Mouse (Mus musculus): ENCODE measurements around the gene Map3k12. TPM values are rescaled to one million over a fixed set of nuclear protein-coding genes. Genes with fewer than 3 reads are reported as not detected.

Gene Map3k12
- polyA plus RNA-seq, 1 experiment, result 2.6 TPM

DNA sequence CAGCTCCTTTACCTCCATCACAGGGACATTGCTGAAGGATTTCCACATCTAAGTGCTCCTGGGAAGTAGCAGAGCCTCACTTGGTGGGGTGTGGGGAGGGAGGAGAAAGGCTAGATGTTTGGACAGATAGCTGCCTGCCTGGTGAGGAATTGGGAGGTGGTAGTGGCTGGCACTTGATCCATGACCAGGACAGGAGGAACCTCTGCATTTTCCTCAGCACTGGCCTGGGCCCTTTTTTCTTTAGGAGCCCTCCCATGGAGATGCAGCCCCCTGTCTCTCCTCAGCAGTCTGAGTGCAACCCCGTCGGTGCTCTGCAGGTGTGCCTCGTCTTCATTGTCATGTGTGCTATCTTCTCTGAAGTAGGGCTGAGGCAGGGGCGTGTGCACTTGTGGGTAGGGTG, 4.6 kb upstream of the Map3k12 start:
- WGBS, result 90% methylated on average over 4 of the region's 4 CpGs
- DNase-seq (ENCODE audit: low read depth, low spot score), result no peak

DNA sequence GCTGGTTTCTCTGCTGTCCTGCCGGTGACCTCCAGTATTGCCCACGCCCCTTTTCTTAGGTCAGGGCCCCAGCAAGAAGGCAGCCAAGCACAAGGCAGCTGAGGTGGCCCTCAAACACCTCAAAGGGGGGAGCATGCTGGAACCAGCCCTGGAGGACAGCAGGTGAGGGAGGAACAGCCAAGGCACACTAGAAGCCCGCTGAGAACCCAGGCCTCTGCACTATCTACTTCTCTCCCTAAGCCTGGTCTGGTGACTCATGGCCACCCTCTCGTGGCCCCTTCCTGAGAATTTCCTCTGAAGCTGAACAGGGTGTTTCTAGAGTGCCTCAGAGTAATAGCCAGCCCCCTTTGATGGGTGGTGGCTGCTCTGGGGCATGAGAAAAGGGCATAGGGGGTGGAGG, 3.6 kb upstream of the Map3k12 start:
- DNase-seq (ENCODE audit: low read depth, low spot score), result no peak
- WGBS, result 69% methylated on average over 4 of the region's 4 CpGs

DNA sequence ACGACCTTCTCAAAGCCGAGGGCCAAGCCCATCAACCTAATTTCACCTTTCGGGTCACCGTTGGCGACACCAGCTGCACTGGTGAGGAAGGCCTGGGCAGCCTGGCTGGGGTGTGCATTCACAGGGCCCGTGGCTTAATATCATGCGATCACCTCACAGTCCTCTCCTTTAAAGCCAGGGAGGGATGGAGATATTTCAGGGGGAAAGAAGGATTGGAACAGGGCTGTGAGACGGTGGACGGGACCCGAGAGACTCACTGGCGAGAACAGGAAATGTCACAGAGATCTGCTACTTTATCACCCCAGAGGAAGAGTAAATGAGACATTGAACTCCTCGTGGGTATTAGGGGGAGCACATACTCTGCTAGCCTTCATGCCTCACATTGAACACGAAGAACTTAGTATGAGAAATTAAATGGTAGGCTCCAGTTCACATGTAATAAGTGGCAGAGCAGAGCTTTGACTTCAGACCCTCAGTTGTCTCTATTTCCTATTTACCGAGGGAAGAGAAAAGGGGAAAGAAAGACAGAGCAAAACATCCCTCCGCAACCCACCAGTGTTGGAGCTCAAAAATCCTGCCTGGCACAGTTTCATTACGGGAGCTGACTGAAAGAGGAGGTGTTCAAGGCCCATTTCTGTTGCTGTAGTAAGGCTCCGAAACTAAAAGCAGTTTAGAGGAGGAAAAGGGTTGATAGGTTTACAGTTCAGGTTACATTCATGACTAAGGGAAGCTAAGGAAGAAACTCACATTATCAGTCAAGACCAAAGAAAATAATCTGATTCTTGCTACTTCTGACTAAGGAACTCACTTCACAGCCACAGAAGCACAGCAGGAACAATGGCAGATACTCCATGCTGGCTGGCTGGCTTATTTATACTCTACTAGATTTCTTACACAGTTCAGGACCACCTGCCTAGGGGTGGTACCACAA, 2.6 kb upstream of the Map3k12 start:
- DNase-seq (ENCODE audit: low read depth, low spot score), result no peak
- WGBS, result 27% methylated on average over 17 of the region's 17 CpGs

DNA sequence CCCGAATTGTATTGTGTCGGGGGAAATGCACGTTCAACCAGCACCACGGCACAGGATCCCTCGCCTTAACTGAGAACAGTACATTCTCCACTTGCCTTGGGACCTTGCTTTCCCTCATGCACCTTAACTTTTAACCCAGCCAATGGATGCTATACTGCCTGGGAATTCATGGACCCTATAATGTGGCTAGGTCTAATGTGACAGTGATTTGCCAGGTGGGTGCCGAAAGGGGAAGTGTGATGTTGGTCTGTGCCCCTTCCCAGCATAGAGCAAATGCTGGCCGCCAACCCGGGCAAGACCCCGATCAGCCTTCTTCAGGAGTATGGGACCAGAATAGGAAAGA, 2.0 kb upstream of the Map3k12 start:
- DNase-seq (ENCODE audit: low read depth, low spot score), result no peak
- 5% methylated on average over 9 of the region's 9 CpGs for WGBS

DNA sequence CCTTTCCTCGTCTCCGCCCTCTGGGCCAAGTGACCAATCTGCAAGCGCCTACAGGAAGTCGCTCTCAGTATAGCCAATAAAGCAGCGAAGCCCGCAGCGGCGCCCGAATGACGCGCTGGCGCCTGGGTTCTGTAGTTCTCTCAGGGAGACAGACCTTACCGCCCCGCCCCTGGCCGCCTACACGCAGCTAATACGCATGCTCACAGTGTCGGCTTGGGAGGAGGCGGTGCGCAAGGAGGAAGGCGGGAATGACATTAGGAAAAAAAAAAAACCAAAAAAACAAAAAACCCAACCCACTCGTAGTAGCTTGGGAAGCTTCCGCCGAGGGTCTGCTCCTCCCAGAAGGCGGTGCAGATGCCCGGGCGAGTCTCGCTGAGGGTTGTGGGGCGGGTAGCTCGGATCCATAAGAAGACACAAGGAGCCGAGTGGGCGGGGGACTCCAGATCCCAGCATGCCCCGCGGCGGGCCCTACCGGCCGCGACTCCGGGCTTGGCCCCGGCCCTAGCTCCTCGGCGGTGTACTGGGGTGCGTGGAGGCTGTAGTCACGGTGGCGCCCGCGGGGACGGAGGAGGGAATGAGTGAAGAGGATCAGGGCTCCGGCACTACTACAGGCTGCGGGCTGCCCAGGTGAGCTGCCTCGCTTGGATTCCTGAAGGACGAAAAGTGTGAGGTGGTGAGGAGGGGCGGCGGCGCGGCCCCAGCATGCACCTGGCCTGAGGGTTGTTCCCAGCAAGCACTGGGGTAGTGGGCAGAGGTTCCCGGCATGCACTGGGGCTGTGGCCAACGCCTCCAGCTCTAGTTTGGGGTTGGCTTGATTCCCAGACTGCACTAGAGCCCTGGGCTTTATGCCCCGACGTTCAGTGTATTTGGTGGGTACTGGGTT, 1.4 kb upstream of the Map3k12 start, which contains the start of gene Tarbp2:
Gene Tarbp2, plus strand, starts transcription at position 217 of the 883 bp plus-strand sequence.
- peak; percentile 94 for DNase-seq (ENCODE audit: low read depth, low spot score)
- under 1% methylated on average over 60 of the region's 60 CpGs for WGBS

DNA sequence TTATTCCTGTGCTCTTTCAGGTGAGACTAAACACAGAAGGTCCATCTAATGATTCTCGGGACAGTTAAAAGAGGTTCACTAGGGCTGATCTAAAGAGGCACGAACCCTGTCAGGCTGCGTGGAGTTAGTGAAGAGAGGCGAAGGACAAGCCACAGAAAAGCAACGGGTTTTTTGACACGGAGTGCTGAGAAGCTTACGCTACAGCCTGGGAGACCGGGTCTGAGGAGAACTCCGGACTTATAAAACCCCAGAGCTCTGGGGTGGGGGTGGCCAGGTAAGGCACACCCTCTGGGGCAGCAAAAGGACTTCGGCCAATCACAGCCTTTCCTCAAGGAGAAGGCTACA, 739 bp upstream of the Map3k12 start:
- under 1% methylated on average over 10 of the region's 10 CpGs for WGBS
- no peak for DNase-seq (ENCODE audit: low read depth, low spot score)

DNA sequence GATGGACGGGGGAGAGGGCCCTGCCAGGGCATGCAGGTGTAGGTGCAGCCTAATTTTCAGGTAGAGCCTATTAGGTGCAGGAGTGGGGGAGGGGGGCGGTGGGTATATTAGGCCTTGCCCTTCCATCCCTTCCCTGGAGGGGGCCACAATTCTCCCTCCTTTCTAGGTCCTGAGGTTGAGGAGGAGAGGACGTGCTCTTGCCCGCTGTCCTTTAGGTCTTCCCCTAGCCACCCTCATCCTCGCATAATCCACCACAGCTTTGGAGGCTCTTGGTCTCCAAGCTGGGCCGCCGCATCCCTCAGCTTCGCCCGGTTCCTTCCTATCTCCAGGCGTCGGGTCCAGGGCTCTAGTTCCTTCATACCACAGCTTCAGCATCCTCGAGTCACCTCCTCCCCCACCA, 571 bp downstream of the Map3k12 start:
- 9% methylated on average over 12 of the region's 12 CpGs for WGBS
- no peak for DNase-seq (ENCODE audit: low read depth, low spot score)

DNA sequence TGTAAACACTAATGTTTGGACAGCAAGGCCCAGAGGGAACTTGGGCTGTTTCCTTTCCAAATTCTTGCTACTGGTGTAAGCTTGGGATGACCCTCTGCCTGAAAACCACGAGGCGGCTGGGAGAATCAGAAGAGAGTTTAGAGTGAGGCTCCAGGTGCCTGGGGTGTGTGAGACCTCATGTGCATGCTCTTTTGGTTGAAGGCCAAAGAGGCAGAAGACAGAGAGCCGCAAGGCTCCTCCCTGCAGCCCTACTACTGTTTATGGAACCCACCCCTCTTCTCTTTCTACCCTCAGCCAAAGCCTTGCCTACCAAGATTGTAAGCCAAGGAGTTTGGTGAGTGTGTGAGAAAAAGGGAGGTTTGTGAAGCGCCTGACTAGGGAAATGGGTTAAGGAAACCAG, 1.1 kb downstream of the Map3k12 start:
- DNase-seq (ENCODE audit: low read depth, low spot score), result no peak
- 67% methylated on average over 4 of the region's 4 CpGs for WGBS

DNA sequence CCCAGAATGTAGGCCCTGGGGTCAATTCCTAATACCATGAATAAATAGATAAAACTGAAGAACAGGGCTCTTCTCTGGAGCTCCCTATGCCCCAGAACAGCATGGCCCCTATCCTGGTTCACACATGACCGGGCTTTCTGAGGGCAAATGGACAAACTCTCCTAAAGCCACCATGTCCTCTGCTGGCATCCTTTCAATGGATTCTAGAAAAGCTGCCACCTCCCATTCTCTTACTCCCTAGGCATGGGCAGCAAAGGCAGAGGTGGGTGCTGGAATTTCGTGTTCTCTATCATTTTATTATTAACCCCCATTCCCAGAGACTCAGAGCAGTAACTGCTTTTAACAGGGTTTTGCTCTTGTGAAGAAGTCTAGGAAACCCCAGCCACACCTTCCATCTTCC, 1.6 kb downstream of the Map3k12 start:
- 94% methylated on average over 2 of the region's 2 CpGs for WGBS
- DNase-seq (ENCODE audit: low read depth, low spot score), result no peak

DNA sequence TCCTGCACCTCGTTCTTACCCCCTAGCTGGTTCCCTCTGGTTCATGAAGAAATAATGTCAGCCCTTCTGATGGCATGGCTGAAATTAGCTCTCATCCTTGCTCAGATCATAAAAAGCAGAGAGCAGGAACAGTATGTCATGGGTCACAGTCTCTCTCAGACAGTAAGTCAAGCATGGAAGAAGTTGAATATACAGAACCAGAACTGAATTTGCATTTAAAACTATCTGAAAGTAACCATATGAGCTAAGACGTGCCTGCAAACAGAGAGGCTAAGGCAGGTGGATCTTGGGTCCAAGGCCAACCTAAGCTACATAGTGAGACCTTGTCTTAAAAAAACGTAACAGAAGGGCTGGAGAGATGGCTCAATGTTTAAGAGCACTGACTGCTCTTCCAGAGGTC, 3.9 kb downstream of the Map3k12 start:
- WGBS, result 78% methylated on average over 3 of the region's 3 CpGs

DNA sequence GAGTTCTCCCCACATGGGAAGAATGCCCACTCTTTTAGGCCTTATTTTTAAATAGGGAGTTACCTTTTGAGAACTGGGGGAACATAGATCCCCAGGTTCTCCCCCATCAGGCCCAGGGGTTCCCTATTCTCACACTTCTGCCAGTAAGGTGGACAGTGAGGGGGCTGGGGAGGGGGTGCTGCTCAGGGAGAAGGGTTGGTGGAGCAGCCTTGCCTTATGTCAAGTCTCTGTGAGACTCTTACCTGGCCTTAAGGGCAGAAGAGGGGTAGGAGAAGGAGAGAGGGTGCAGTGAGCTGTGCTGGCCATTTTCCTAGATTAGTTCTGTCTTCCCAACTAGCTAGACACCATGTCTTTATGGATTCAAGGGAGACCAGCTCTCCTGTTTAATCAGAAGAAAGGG, 4.4 kb downstream of the Map3k12 start:
- no peak for DNase-seq (ENCODE audit: low read depth, low spot score)

More for the DNA sequence above, 3.9 kb downstream of the Map3k12 start:
- no peak for DNase-seq (ENCODE audit: low read depth, low spot score)

DNA sequence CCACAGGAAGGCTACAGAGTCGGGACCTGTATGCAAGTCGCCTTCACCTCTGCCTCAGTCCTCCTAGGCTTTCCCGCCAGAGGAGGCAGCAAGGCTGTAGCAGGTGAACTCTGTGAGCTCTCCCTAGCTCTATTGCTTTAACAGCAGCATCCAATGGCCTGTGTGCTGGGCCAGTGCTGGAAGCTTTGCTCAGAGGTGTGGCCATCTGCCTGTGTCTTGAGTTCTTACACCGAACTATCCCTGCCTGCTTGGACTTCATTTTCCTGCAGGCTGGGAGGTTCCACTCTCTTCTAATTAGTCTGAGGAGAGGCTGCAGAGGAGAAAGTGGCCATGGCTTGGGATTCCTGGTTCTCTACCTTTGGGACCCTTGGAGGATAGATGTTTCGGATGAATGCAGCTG, 4.9 kb downstream of the Map3k12 start:
- 54% methylated on average over 5 of the region's 5 CpGs for WGBS
- no peak for DNase-seq (ENCODE audit: low read depth, low spot score)

DNA sequence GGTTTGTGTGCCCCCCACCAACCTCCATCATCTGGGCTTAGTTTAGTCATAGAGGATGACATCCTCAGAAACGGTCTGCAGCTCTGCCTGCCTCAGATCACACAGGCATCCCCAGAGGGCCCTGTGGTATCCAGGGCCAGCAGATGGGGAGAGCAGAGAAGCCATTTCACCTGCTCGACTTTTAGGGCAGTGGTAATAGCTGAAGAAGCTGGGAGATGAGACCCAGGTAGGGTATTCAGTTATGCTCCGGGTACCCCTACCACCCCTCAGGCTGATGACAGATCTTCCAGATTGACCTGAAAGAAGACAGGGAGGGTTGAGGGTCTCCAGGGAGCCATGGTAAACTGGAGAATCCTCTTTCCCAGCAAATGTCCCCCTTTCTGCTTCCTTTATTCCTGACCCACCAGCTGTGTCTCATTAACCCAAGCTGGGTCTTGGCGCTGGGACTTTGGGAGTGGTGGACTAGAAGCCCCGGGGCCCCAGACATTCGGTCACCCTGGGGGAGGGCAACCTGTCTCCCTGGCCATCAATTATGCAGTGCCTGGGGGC, 5.5 kb downstream of the Map3k12 start:
- no peak for DNase-seq (ENCODE audit: low read depth, low spot score)
- 30% methylated on average over 6 of the region's 6 CpGs for WGBS

DNA sequence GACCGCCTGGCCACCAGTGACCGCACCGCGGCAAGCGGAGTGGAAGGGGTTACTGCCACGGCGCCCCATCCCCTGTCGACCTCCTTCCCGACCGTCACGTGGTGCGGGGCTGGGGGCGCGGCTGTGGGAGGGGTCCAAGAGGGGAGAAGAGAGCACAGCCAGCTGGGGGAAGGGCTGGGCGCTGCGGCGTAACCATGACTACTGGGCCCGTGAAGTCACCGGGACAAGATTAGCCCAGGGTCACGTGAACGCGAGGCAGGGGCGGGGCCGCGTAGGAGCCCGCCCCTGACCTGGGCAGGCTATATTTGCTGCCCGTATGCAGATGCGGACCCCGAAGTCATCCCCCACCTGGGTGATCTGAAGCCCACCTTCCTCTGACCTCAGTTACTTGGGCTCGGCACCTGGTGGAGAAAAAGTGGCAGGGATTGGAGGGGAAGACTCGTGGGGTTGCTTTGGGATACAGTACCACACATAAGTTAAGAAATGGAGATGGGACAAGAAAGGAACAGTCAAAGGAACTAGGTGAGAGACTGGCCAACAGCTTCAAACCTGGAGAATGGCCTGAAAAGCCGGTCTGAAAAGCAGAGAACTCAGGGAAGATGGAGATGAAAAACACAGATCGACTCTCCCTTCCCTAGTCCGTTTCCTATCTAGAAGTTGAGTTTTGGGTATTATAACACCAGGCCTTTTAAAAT, 6.1 kb downstream of the Map3k12 start:
- no peak for DNase-seq (ENCODE audit: low read depth, low spot score)
- 3% methylated on average over 34 of the region's 34 CpGs for WGBS

DNA sequence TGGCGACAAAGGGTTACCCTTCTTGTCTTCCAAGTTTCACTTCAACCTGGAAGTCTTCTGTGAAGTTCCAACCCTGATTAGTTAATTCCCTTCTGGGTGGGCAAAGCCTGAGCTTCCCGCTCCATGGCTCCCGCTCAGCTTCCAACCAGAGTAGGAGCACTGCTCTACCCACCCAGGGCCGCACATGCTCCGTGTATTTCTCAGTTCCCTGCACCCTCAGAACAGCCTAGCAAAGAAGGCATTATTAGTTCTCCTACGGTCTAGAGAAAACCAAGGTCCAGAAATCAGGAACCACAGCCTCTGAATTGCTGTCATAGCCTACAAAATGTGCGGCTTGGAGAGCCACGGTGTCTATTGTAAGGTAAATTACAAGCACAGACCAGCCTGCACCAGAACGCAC, 6.8 kb downstream of the Map3k12 start:
- no peak for DNase-seq (ENCODE audit: low read depth, low spot score)
- 29% methylated on average over 9 of the region's 9 CpGs for WGBS

DNA sequence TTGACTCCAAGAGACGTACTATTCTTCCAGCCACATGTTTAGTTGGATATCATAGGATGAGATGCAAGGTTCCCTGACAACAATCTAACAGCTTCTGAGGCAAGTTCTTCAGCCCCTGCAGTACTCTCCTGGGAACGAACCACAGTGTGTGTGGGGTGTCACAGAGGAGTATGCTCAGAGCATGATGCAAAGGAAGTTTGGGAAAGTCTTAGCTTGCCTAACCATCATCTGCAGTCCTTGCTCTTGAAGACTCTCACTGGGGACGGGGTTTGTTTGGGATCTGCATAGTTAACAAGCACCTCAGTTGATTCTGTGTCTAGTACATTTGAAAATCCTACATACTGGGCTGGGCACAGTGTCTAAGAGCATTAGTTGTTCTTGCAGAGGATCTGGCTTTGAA, 8.5 kb downstream of the Map3k12 start:
- WGBS, result 76% methylated on average over 3 of the region's 3 CpGs

DNA sequence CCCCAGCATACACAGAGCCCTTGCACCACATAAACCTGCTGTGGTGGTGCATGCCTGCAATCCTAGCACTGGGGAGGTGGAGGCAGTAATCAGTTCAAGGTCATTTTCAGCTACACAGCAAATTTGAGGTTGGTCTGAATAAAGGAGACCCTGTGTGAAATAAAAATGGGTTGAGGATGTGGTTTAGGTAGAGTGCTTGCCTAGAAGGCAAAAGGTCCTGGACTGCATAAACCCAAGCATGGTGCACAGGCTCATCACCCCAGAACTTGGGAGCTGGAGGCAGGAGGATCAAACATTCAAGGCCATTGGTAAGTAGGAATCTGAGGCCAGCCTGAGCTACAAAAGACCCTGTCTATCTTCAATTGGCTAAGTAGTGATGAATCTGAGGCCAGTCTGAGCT, 9.3 kb downstream of the Map3k12 start:
- DNase-seq (ENCODE audit: low read depth, low spot score), result no peak

More for the DNA sequence above, 8.5 kb downstream of the Map3k12 start:
- no peak for DNase-seq (ENCODE audit: low read depth, low spot score)

DNA sequence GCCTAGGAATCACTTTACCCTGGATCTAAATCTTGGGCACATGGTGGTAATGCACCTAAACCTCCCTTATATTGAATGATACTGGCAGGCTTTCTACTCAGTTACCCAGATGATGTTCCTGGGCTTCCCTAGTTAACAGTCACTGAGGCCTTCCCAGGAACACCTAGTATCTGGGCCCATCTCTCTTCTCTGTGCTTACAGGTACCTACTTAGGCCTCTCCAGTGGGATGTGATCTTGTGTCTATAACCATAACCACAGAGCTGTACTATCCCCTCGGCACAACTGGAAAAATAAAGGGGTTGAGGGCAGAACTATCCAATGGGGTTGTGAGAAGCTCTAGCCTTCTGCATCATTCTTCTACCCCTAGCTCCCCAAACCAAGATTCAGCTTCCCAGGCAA, 10.0 kb downstream of the Map3k12 start:
- no peak for DNase-seq (ENCODE audit: low read depth, low spot score)
- WGBS, result 85% methylated on average over 1 of the region's 1 CpGs

DNA sequence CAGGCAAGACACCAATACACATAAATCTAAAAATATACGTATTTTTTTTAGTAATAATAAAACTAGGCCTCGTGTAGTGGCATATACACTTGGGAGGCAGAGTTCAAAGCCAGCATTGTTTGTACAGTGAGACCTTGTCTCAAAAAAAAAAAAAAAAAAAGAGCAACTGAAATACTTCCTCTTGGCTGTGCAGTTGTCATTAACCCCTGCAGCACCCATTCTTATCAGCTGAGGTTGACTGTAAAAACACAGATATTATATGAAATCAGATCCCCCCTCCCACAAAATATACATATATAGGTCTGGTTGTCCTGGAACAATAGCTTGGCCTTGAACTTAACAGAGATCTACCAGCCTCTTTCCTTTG, 10.4 kb downstream of the Map3k12 start:
- WGBS, result 10% methylated on average over 2 of the region's 2 CpGs
- no peak for DNase-seq (ENCODE audit: low read depth, low spot score)

DNA sequence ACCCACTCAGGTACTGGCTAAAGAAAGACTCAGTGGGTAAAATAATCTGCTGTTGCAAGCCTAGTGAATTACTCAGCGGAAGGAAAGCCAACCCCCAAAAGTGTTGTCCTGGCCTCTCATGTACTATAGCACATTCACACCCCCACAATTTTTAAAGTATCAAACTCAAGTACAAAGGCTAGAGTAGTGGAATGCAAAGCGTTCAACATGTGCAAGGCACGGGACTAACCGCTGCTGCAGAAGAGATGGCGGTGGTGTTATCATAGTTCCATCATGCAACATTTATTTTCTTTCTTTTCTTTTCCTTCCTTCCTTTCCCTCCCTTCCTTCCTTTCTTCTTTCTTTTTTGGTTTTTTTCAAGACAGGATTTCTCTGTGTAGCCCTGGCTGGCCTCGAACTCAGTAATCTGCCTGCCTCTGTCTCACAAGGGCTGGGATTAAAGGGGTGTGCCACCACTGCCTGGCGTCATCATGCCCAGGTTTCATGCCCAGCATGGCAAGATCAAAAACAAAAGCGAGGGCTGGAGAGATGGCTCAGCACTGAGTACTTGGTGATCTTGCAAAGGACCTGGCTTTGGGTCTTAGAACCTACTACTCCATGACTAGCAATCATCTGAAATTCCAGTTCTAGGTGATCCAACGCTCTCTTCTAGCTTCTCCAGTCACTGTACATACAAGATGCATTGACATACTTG, 10.9 kb downstream of the Map3k12 start:
- DNase-seq (ENCODE audit: low read depth, low spot score), result no peak
- WGBS, result 68% methylated on average over 9 of the region's 9 CpGs
